Mouse (Mus musculus) thymus, adult 2 months (tissue): ENCODE data around the gene Ghdc. TPM values are rescaled to one million over a fixed set of nuclear protein-coding genes. Genes with fewer than 3 reads are reported as not detected.

Source experiments
- DNase-seq: peaks from one replicate; pipeline ENCODE4 v3.0.0; 2021
- H3K27ac ChIP-seq: fragments of 200-500 bp; 2 replicates; pipeline ENCODE4 v1.5.1; 2012; ENCODE audit warnings: low read length, control low read depth; ENCODE audit not compliant: control insufficient read depth, insufficient read depth
- H3K27me3 ChIP-seq: fragments of 200-500 bp; 2 replicates; pipeline ENCODE4 v1.6.1; 2012; ENCODE audit warnings: mild to moderate bottlenecking, low read length, moderate library complexity, mixed read lengths; ENCODE audit not compliant: control insufficient read depth, insufficient read depth
- H3K36me3 ChIP-seq: fragments of 200-500 bp; 2 replicates; pipeline ENCODE4 v1.6.1; 2012; ENCODE audit warnings: mild to moderate bottlenecking, low read length, moderate library complexity; ENCODE audit not compliant: control insufficient read depth, insufficient read depth
- H3K4me1 ChIP-seq: fragments of 200-500 bp; replicated peaks from 2 replicates; pipeline ENCODE4 v1.6.1; 2012; ENCODE audit warnings: low read length; ENCODE audit not compliant: control insufficient read depth, insufficient read depth
- H3K4me3 ChIP-seq: fragments of 200-500 bp; 2 replicates; pipeline ENCODE4 v1.5.1; 2012; ENCODE audit warnings: mild to moderate bottlenecking, low read length, control low read depth, moderate library complexity; ENCODE audit not compliant: control insufficient read depth, insufficient read depth
- CTCF ChIP-seq: fragments of 200-500 bp; IDR thresholded peaks from 2 replicates; pipeline ENCODE4 v1.5.1; 2012; ENCODE audit warnings: mild to moderate bottlenecking, control low read depth, low read length, moderate library complexity, borderline replicate concordance; ENCODE audit not compliant: control insufficient read depth, poor library complexity, insufficient read depth; ENCODE audit errors: extremely low read depth
- POLR2A ChIP-seq: fragments of 200-500 bp; IDR thresholded peaks from 2 replicates; pipeline ENCODE4 v1.6.1; 2012; ENCODE audit warnings: mild to moderate bottlenecking, low read length, control low read depth, moderate library complexity; ENCODE audit not compliant: control insufficient read depth, poor library complexity, insufficient read depth; ENCODE audit errors: extremely low read depth
- WGBS: fragments of 180-500 bp; shearing (Covaris S2); methylation state at CpG from one replicate; pipeline ENCODE4 v1.1.7; 2018; 5-methylcytosine and 5-hydroxymethylcytosine counted together
- polyA plus RNA-seq: library from polyadenylated mRNA; depleted of rRNA; stranded (reverse); fragments of >200 nt; gene quantifications from 2 replicates; pipeline ENCODE4 v1.2.3, GENCODE M21; 2012

The Ghdc gene
- polyA plus RNA-seq, 1 experiment = 7.9 TPM

- Histone ChIP-seq H3K27me3 (no peaks in the 10 kb centered on the region), H3K27ac (0 out of 2 replicates have a peak overlapping the region, but pooled peaks have one; percentile 13), H3K36me3 (peaks cover 21% of the 10 kb centered on the region), H3K4me3 (no peak overlapping the region), H3K4me1 (peaks cover 37% of the 10 kb centered on the region)
- DNase-seq = no peak
- TF ChIP-seq POLR2A = no peak
- no peak for TF ChIP-seq CTCF
- WGBS = 52% methylated on average over 2 of the region's 2 CpGs
Observed at GRCm38 (mm10) chr11:100722493-100723028, 48.2 kb downstream of the Ghdc start.

- WGBS = 25% methylated on average over 8 of the region's 8 CpGs
- Histone ChIP-seq H3K27ac (peak overlapping the region; percentile 19; the same call in 1 of the 2 replicates), H3K4me1 (peaks cover 37% of the 10 kb centered on the region), H3K4me3 (no peak overlapping the region), H3K27me3 (no peaks in the 10 kb centered on the region), H3K36me3 (peaks cover 25% of the 10 kb centered on the region)
- no peak for TF ChIP-seq CTCF
- no peak for TF ChIP-seq POLR2A
- no peak for DNase-seq
Observed at GRCm38 (mm10) chr11:100721776-100722492, 48.8 kb downstream of the Ghdc start.

GRCm38 (mm10) chr11:100721254-100721653 is 49.5 kb downstream of the Ghdc start:
- WGBS = 8% methylated on average over 4 of the region's 4 CpGs
- H3K4me1 ChIP-seq = peaks cover 37% of the 10 kb centered on the region
- H3K4me3 ChIP-seq = no peak overlapping the region
- no peak overlapping the region for H3K27ac ChIP-seq
- DNase-seq = no peak
- H3K27me3 ChIP-seq = no peaks in the 10 kb centered on the region
- TF ChIP-seq POLR2A (no peak), CTCF (no peak)
- H3K36me3 ChIP-seq = peaks cover 30% of the 10 kb centered on the region

- Histone ChIP-seq H3K27me3 (no peaks in the 10 kb centered on the region), H3K36me3 (peaks cover 36% of the 10 kb centered on the region), H3K4me3 (no peak overlapping the region), H3K4me1 (peaks cover 35% of the 10 kb centered on the region), H3K27ac (no peak overlapping the region)
- 54% methylated on average over 5 of the region's 5 CpGs for WGBS
- TF ChIP-seq CTCF (no peak), POLR2A (no peak)
- no peak for DNase-seq
Observed at GRCm38 (mm10) chr11:100720345-100720744, 50.4 kb downstream of the Ghdc start.

GRCm38 (mm10) chr11:100719893-100720292 is 50.9 kb downstream of the Ghdc start:
- peaks cover 31% of the 10 kb centered on the region for H3K4me1 ChIP-seq
- H3K27me3 ChIP-seq = no peaks in the 10 kb centered on the region
- H3K27ac ChIP-seq = no peak overlapping the region
- H3K4me3 ChIP-seq = no peak overlapping the region
- no peak for DNase-seq
- 91% methylated on average over 11 of the region's 11 CpGs for WGBS
- TF ChIP-seq CTCF (no peak), POLR2A (no peak)
- H3K36me3 ChIP-seq = peaks cover 39% of the 10 kb centered on the region

- WGBS = 90% methylated on average over 3 of the region's 3 CpGs
- no peak for DNase-seq
- Histone ChIP-seq H3K36me3 (peaks cover 39% of the 10 kb centered on the region), H3K4me1 (peaks cover 28% of the 10 kb centered on the region), H3K27ac (no peak overlapping the region), H3K27me3 (no peaks in the 10 kb centered on the region), H3K4me3 (no peak overlapping the region)
- TF ChIP-seq CTCF (no peak), POLR2A (no peak)
Observed at GRCm38 (mm10) chr11:100719312-100719711, 51.4 kb downstream of the Ghdc start.
